Comparison of ENCODE assay signal across 1 mouse cellular context in genomic region chr4:129672878-129673449, GRCm38 (mm10).
A peak's percentile ranks its signal among the peaks of the same experiment; 100 is the strongest.
TF ChIP-seq lines count a peak whose summit lies in the region.

No protein-coding gene starts in this region.

TF ChIP-seq in MEL, 35 proteins besides CTCF, POLR2A, EP300 and RAD21 (continued from another document):
- TF ChIP-seq MAZ (IDR thresholded peaks at IDR 0.05; ENCODE audit: low read depth, low read length) (no peak), MXI1 (IDR thresholded peaks at IDR 0.05; ENCODE audit: low read depth, low read length) (no peak; the same call in 1 of the 2 replicates), HCFC1 (IDR thresholded peaks at IDR 0.05; ENCODE audit: low read depth, low read length) (no peak), MYB (IDR thresholded peaks at IDR 0.05; ENCODE audit: low read depth, low read length) (no peak), MEF2A (IDR thresholded peaks at IDR 0.05; ENCODE audit: extremely low read depth, insufficient replicate concordance, low read depth, low read length, poor library complexity, severe bottlenecking) (no peak), ETS1 (IDR thresholded peaks at IDR 0.05; ENCODE audit: low read depth, low read length) (no peak; the same call in 1 of the 2 replicates), NRF1 (IDR thresholded peaks at IDR 0.05; ENCODE audit: insufficient read depth, low read depth, low read length, poor library complexity, severe bottlenecking) (no peak), ELF1 (IDR thresholded peaks at IDR 0.05; ENCODE audit: low read depth, low read length) (no peak), USF1 (IDR thresholded peaks at IDR 0.05; ENCODE audit: low read depth, low read length) (no peak), NELFE (IDR thresholded peaks at IDR 0.05; ENCODE audit: low read depth, low read length) (no peak), POLR2AphosphoS2 (IDR thresholded peaks at IDR 0.05; ENCODE audit: low read length) (no peak), USF2 (IDR thresholded peaks at IDR 0.05; ENCODE audit: borderline replicate concordance in 1 of 2, insufficient read depth in 1 of 2, low read depth in 1 of 2, low read length in 2 of 2) (no peak), GATA1 (IDR thresholded peaks at IDR 0.05; ENCODE audit: low read depth, low read length) (peak; percentile 77), MAFK (IDR thresholded peaks at IDR 0.05; ENCODE audit: borderline replicate concordance, low read depth, low read length) (no peak), ZNF384 (IDR thresholded peaks at IDR 0.05; ENCODE audit: low read depth, low read length) (no peak), ZKSCAN1 (IDR thresholded peaks at IDR 0.05; ENCODE audit: low read depth, low read length) (no peak), TAL1 (IDR thresholded peaks at IDR 0.05; ENCODE audit: low read length) (no peak), RCOR1 (IDR thresholded peaks at IDR 0.05; ENCODE audit: low read depth, low read length) (peak; percentile 86), POLR2AphosphoS5 (IDR thresholded peaks at IDR 0.05; ENCODE audit: borderline replicate concordance, low read depth, low read length) (no peak), TBP (IDR thresholded peaks at IDR 0.05; ENCODE audit: low read depth, low read length) (no peak), SIN3A (IDR thresholded peaks at IDR 0.05; ENCODE audit: low read length) (peak; percentile 8; the same call in 1 of the 2 replicates), BHLHE40 (IDR thresholded peaks at IDR 0.05; ENCODE audit: borderline replicate concordance, low read depth, low read length) (no peak), MYC (IDR thresholded peaks at IDR 0.05; ENCODE audit: low read depth, low read length) (no peak), E2F4 (IDR thresholded peaks at IDR 0.05; ENCODE audit: borderline replicate concordance, low read depth, low read length) (no peak), JUND (IDR thresholded peaks at IDR 0.05; ENCODE audit: low read depth, low read length) (no peak), CHD2 (IDR thresholded peaks at IDR 0.05; ENCODE audit: low read length) (no peak), ZMIZ1 (IDR thresholded peaks at IDR 0.05; ENCODE audit: low read depth, low read length) (no peak), UBTF (IDR thresholded peaks at IDR 0.05; ENCODE audit: borderline replicate concordance, insufficient read depth, low read depth, low read length) (no peak), ZC3H11A (IDR thresholded peaks at IDR 0.05; ENCODE audit: low read depth, low read length) (no peak)
